Mouse (Mus musculus): ENCODE data around the gene Rnf39. TPM values are rescaled to one million over a fixed set of nuclear protein-coding genes. Genes with fewer than 3 reads are reported as not detected.
A peak's percentile ranks its signal among the peaks of the same experiment; 100 is the strongest.

Gene Rnf39
- polyA plus RNA-seq, 1 experiment from 2014 or later, result 1.1 TPM

- H3K4me3 ChIP-seq, result no peak overlapping the region
- no peak overlapping the region for H3K4me2 ChIP-seq
- H3K27ac ChIP-seq (replicated peaks), result no peak overlapping the region
- H3K27me3 ChIP-seq, result no peaks in the 10 kb centered on the region
- no peak overlapping the region for H3K9ac ChIP-seq
- H3K36me3 ChIP-seq, result no peaks in the 10 kb centered on the region
- no peaks in the 10 kb centered on the region for H3K4me1 ChIP-seq (replicated peaks)
- WGBS, result 15% methylated on average over 9 of the region's 9 CpGs
- no peak for ATAC-seq (ENCODE audit: low read depth)
- no peaks in the 10 kb centered on the region for H3K9me3 ChIP-seq
Measured at GRCm38 (mm10) chr17:36915076-36915475, 27.6 kb upstream of the Rnf39 start.

- H3K9me3 ChIP-seq, result no peaks in the 10 kb centered on the region
- ATAC-seq (ENCODE audit: low read depth), result no peak
Measured at GRCm38 (mm10) chr17:36920239-36920638, 22.5 kb upstream of the Rnf39 start.

DNA sequence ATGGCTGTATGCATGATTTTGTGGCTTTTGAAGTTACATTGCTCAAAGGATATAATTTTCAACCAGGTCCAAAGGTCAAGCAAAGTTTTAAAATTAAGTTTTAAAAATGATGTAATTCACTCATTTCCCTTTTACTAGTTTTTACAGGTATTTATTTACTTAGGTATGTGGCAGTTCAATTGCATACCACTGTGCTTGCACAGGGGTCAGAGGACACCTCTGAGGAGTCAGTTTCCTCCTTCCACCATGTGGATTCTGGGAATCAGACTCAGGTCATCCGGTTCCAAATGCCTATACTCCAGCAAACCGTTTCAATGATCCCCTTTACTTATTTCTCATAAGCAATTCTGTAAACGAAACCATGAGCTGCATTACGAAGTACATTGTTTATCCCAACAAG, 20.0 kb upstream of the Rnf39 start:
- WGBS, result 89% methylated on average over 4 of the region's 4 CpGs
- H3K4me1 ChIP-seq (replicated peaks), result no peaks in the 10 kb centered on the region
- no peak overlapping the region for H3K27ac ChIP-seq (replicated peaks)
- no peaks in the 10 kb centered on the region for H3K36me3 ChIP-seq
- no peak overlapping the region for H3K4me3 ChIP-seq
- H3K4me2 ChIP-seq, result no peak overlapping the region
- no peak overlapping the region for H3K9ac ChIP-seq
- no peaks in the 10 kb centered on the region for H3K9me3 ChIP-seq
- ATAC-seq (ENCODE audit: low read depth), result no peak
- no peaks in the 10 kb centered on the region for H3K27me3 ChIP-seq

More at GRCm38 (mm10) chr17:36920239-36920638, 22.5 kb upstream of the Rnf39 start:
- H3K4me1 ChIP-seq (replicated peaks), result no peaks in the 10 kb centered on the region
- no peak overlapping the region for H3K4me2 ChIP-seq
- H3K9ac ChIP-seq, result no peak overlapping the region
- no peak overlapping the region for H3K4me3 ChIP-seq
- H3K27ac ChIP-seq (replicated peaks), result no peak overlapping the region
- WGBS, result 58% methylated on average over 15 of the region's 15 CpGs
- no peaks in the 10 kb centered on the region for H3K27me3 ChIP-seq
- H3K36me3 ChIP-seq, result no peaks in the 10 kb centered on the region

DNA sequence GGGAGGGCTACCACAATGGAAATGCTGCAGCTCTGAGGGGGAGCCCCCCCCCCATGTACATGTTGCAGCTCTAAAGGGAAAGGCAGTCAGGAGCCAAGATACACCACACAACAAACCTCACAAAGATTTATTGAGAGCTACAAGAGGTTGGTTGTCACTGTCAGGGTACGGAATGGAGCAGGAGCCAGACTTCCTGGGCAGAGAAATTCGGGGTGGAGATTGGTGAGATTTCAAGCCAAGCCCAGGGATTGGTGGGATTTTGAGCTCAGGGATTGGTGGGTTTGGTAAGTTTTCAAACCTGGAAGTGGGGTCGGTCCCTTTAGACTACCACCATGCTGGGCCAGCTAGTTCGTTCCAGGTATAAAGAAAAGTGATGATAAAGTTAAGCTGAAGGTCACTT, 19.2 kb upstream of the Rnf39 start:
- H3K9me3 ChIP-seq, result no peaks in the 10 kb centered on the region
- H3K4me3 ChIP-seq, result no peak overlapping the region
- H3K27me3 ChIP-seq, result no peaks in the 10 kb centered on the region
- no peak for ATAC-seq (ENCODE audit: low read depth)
- no peaks in the 10 kb centered on the region for H3K4me1 ChIP-seq (replicated peaks)
- H3K27ac ChIP-seq (replicated peaks), result no peak overlapping the region
- no peaks in the 10 kb centered on the region for H3K36me3 ChIP-seq
- no peak overlapping the region for H3K9ac ChIP-seq
- WGBS, result 66% methylated on average over 4 of the region's 4 CpGs
- no peak overlapping the region for H3K4me2 ChIP-seq

DNA sequence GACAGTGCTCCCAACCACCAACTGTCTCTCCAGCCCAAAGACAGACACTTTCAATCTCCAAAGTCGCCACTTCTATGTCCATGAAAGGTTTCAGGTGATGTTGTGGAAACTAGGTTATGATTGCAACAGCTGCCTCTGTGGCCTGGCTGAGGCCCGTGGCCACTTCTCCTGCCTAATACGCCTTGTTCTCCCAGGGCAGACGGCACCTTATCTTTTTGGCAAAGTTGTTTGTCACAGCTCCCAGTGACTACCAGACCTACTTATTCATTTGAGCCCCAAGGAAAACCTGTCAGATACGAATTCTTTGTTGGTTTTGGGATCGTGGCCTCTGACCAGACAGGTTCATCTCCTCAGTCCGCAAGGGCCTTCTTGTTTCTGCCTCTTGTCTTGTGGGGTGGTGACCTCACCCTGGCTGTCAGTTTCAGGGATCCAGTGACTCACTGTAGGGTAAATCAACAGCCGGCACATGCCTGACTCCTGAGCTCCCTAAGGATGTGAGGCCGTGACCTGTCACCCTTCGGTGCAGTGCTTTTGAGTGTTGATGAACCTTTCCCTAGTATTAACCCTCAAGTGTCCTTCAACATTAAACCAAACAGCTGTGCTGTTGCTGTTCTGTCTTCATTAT, 15.1 kb upstream of the Rnf39 start:
- Histone ChIP-seq H3K27me3 (no peaks in the 10 kb centered on the region), H3K9ac (no peak overlapping the region), H3K4me2 (no peak overlapping the region), H3K4me3 (no peak overlapping the region), H3K9me3 (no peaks in the 10 kb centered on the region), H3K27ac (replicated peaks) (no peak overlapping the region), H3K4me1 (replicated peaks) (no peaks in the 10 kb centered on the region), H3K36me3 (no peaks in the 10 kb centered on the region)
- WGBS, result 68% methylated on average over 10 of the region's 10 CpGs
- no peak for ATAC-seq (ENCODE audit: low read depth)

DNA sequence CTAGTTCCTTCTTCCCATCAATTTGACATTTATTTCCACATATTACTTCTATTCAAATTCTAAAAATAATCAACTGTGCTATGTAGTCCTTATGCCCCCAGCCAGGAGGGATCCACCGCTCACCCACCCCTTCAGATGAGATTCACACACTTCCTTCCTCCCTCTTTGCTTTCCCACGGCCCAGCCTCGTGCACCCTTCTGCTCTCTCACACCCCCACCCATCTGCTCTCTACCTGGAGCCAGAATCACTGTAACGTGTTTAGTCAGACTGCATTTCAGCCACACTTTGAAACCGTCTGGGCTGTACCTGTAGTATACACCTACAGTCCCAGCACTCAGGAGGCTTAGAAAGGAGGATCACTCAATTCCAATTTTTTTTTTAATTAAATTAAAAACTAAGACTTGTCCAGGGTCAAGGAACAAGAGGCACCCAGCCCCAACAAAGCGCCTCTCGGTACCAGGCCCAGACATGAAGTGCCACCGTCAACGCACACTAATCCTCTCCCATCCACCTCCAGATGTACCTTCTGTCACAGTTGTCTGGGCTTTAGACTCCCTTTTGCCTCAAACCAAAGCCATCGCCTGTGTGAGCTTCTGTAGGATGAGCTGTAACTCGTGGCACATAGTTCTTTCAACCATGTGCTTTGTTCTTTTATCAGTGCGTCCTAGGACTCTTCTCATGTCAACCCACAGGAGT, 13.3 kb upstream of the Rnf39 start:
- 83% methylated on average over 12 of the region's 12 CpGs for WGBS
- no peak overlapping the region for H3K9ac ChIP-seq
- no peak for ATAC-seq (ENCODE audit: low read depth)
- no peaks in the 10 kb centered on the region for H3K36me3 ChIP-seq
- no peaks in the 10 kb centered on the region for H3K27me3 ChIP-seq
- H3K4me1 ChIP-seq (replicated peaks), result no peaks in the 10 kb centered on the region
- no peak overlapping the region for H3K4me3 ChIP-seq
- H3K27ac ChIP-seq (replicated peaks), result no peak overlapping the region
- no peaks in the 10 kb centered on the region for H3K9me3 ChIP-seq
- no peak overlapping the region for H3K4me2 ChIP-seq

- Histone ChIP-seq H3K27me3 (no peaks in the 10 kb centered on the region), H3K4me1 (replicated peaks) (no peaks in the 10 kb centered on the region), H3K9me3 (no peaks in the 10 kb centered on the region), H3K4me3 (no peak overlapping the region), H3K9ac (no peak overlapping the region), H3K27ac (replicated peaks) (no peak overlapping the region), H3K36me3 (no peaks in the 10 kb centered on the region), H3K4me2 (no peak overlapping the region)
- ATAC-seq (ENCODE audit: low read depth), result no peak
- WGBS, result 60% methylated on average over 6 of the region's 6 CpGs
Measured at GRCm38 (mm10) chr17:36930233-36930632, 12.5 kb upstream of the Rnf39 start.

DNA sequence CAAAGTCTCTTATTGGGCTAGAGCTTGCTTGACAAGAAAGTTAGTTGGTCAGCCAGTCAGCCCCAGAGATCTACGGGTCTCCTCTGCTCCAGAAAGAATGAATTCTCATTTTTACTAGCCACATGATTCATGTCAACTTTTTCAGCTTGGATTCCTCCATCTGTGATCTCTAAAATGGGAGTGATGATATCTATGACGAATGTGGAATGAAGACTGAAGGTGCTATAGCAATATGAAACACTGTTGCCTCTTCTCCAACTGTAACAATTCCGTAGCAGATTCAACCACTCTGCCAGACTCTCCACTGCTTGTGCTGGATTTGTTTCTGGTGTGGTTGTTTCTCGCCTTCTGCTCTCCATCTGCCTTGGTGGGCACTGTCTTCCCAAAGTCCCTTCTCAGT, 11.6 kb upstream of the Rnf39 start:
- Histone ChIP-seq H3K27me3 (no peaks in the 10 kb centered on the region), H3K9me3 (no peaks in the 10 kb centered on the region), H3K4me2 (no peak overlapping the region), H3K27ac (replicated peaks) (no peak overlapping the region), H3K4me1 (replicated peaks) (no peaks in the 10 kb centered on the region), H3K9ac (no peak overlapping the region), H3K36me3 (no peaks in the 10 kb centered on the region), H3K4me3 (no peak overlapping the region)
- no peak for ATAC-seq (ENCODE audit: low read depth)
- WGBS, result 80% methylated on average over 4 of the region's 4 CpGs

- H3K9ac ChIP-seq, result no peak overlapping the region
- no peak overlapping the region for H3K4me3 ChIP-seq
- H3K4me2 ChIP-seq, result no peak overlapping the region
- no peak for ATAC-seq (ENCODE audit: low read depth)
- H3K27ac ChIP-seq (replicated peaks), result no peak overlapping the region
- no peaks in the 10 kb centered on the region for H3K27me3 ChIP-seq
- H3K9me3 ChIP-seq, result no peaks in the 10 kb centered on the region
- no peaks in the 10 kb centered on the region for H3K36me3 ChIP-seq
- no peaks in the 10 kb centered on the region for H3K4me1 ChIP-seq (replicated peaks)
- 73% methylated on average over 2 of the region's 2 CpGs for WGBS
Measured at GRCm38 (mm10) chr17:36931806-36932205, 10.9 kb upstream of the Rnf39 start.

GRCm38 (mm10) chr17:36938056-36938455, 4.7 kb upstream of the Rnf39 start:
- Histone ChIP-seq H3K4me3 (no peak overlapping the region), H3K4me2 (no peak overlapping the region), H3K9me3 (no peaks in the 10 kb centered on the region), H3K27ac (replicated peaks) (no peak overlapping the region), H3K9ac (no peak overlapping the region), H3K4me1 (replicated peaks) (peaks cover 7% of the 10 kb centered on the region), H3K36me3 (no peaks in the 10 kb centered on the region), H3K27me3 (peaks cover 21% of the 10 kb centered on the region)
- 86% methylated on average over 2 of the region's 2 CpGs for WGBS
- no peak for ATAC-seq (ENCODE audit: low read depth)

DNA sequence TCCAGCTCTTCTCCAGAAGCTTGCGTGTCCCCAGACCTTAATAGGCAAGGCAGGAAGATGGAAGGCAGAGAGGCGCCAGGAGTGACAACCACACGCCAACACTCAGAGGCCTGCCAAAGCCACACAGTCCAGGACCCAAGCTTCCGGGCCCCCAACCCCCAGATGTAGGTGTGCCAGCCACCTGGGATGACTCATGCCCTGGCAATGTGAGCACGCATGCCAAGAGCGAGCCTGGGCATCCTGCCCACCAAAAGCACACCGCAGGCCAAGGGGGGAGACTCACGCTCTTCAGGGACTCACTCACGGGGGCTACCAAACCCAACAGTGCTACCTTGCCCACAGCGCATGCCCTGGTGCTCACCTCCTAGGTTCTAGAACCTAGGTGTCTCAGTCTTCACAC, 327 bp upstream of the Rnf39 start:
- Histone ChIP-seq H3K27me3 (peaks cover 54% of the 10 kb centered on the region), H3K4me2 (peak overlapping the region; percentile 69), H3K36me3 (no peaks in the 10 kb centered on the region), H3K9ac (0 out of 2 replicates have a peak overlapping the region, but pooled peaks have one; percentile 70), H3K27ac (replicated peaks) (no peak overlapping the region), H3K4me1 (replicated peaks) (peaks cover 35% of the 10 kb centered on the region), H3K9me3 (no peaks in the 10 kb centered on the region), H3K4me3 (peak overlapping the region; percentile 41)
- ATAC-seq (ENCODE audit: low read depth), result no peak
- WGBS, result 52% methylated on average over 10 of the region's 10 CpGs

DNA sequence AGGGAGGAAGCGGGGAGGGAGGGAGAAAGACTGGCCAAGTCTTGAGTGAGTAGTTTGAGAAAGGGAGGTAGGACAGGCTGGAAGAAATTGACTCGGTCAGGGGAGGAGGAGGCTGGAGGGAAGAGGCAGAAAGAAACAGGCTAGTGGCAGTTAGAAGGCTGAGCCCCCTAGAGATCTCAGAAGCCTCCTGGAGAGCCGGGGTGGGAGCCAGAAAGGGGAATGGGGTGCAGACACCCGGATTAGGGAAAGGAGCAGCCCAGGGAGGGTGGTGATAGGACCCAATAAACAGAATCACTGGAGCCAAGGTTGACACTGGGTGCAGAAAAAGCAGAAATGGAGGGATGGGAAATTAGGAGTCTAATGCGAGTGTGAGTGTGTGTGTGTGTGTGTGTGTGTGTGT, 973 bp downstream of the Rnf39 start:
- Histone ChIP-seq H3K9me3 (no peaks in the 10 kb centered on the region), H3K27ac (replicated peaks) (no peak overlapping the region), H3K27me3 (peaks cover 54% of the 10 kb centered on the region), H3K36me3 (peaks cover 1% of the 10 kb centered on the region), H3K4me3 (peak overlapping the region; percentile 41), H3K4me1 (replicated peaks) (peaks cover 39% of the 10 kb centered on the region), H3K9ac (no peak overlapping the region), H3K4me2 (peak overlapping the region; percentile 69)
- ATAC-seq (ENCODE audit: low read depth), result no peak
- 14% methylated on average over 5 of the region's 5 CpGs for WGBS
